8 mouse cellular contexts compared by ENCODE assay signal in the genomic region with DNA sequence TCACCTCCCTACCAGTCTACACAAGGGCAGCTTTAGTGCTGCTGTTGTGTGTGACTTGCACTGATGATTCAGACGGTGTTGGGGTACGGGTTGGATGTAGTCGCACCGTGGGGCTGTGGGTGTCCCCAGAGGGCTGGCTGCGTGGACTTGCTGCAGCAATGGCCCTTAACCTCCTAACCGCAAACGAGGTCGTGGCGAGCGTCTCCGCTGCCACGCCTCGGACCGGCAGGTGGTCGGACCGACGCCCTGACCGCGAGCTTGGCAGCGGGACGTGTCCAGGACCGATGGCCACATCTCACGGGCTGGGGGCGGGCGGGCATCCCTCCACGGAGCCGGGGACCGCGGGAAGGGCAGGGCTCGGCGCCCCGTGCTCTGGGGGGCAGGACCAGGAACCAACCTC. TPM values are rescaled to one million over a fixed set of nuclear protein-coding genes. Genes with fewer than 3 reads are reported as not detected.
A peak's percentile ranks its signal among the peaks of the same experiment; 100 is the strongest.
DNase-seq lines count a peak whose midpoint lies in the region; ATAC-seq and TF ChIP-seq lines count a peak whose summit lies in the region.

No protein-coding gene starts in this region.

- H3K27me3 ChIP-seq in thymus, adult 2 months (ENCODE audit: control insufficient read depth, insufficient read depth, low read length) = no peaks in the 10 kb centered on the region
- no peaks in the 10 kb centered on the region for H3K27me3 ChIP-seq in hindbrain, embryonic 14.5 days (ENCODE audit: control insufficient read depth, insufficient read depth, low read length)
- no peaks in the 10 kb centered on the region for H3K27me3 ChIP-seq in limb, embryonic 15.5 days

- H3K4me1 ChIP-seq in thymus, adult 2 months (replicated peaks; ENCODE audit: control insufficient read depth, insufficient read depth, low read length) = peaks cover 4% of the 10 kb centered on the region; the same call in 1 of the 2 replicates
- peaks cover 11% of the 10 kb centered on the region for H3K4me1 ChIP-seq in hindbrain, embryonic 14.5 days (replicated peaks; ENCODE audit: control insufficient read depth, insufficient read depth, low read length)
- H3K4me1 ChIP-seq in limb, embryonic 15.5 days = peaks cover 7% of the 10 kb centered on the region; the same call in 1 of the 2 replicates

- TF ChIP-seq POLR2A in thymus, adult 2 months (IDR thresholded peaks at IDR 0.05; ENCODE audit: control insufficient read depth, extremely low read depth, insufficient read depth, low read length, poor library complexity) = no peak

- WGBS in thymus, adult 2 months = under 1% methylated on average over 32 of the region's 32 CpGs
- WGBS in hindbrain, embryonic 14.5 days = under 1% methylated on average over 32 of the region's 32 CpGs
- WGBS in limb, embryonic 15.5 days = under 1% methylated on average over 32 of the region's 32 CpGs

- peak overlapping the region; percentile 94 for H3K9ac ChIP-seq in hindbrain, embryonic 14.5 days
- peak overlapping the region; percentile 75 for H3K9ac ChIP-seq in limb, embryonic 15.5 days

- H3K4me2 ChIP-seq in hindbrain, embryonic 14.5 days (replicated peaks) = peak overlapping the region; percentile 83
- peak overlapping the region; percentile 75 for H3K4me2 ChIP-seq in limb, embryonic 15.5 days

- H3K9me3 ChIP-seq in hindbrain, embryonic 14.5 days (ENCODE audit: control insufficient read depth, low read length) = no peaks in the 10 kb centered on the region
- no peaks in the 10 kb centered on the region for H3K9me3 ChIP-seq in limb, embryonic 15.5 days

- ATAC-seq in erythroblast, adult 5-6 weeks (replicated peaks; ENCODE audit: low FRiP score, poor library complexity, severe bottlenecking) = peak; percentile 68
- peak; percentile 83 for ATAC-seq in hindbrain, embryonic 14.5 days (ENCODE audit: low FRiP score)
- ATAC-seq in limb, embryonic 15.5 days (ENCODE audit: insufficient number of reproducible peaks, low FRiP score, low TSS enrichment, low read depth) = 0 out of 2 replicates have a peak, but pooled peaks have one; percentile 9

- peak; percentile 49 for DNase-seq in thymus, adult 2 months
- DNase-seq in thymus, postnatal 25 days = no peak
- peak; percentile 41 for DNase-seq in adrenal gland, postnatal 25 days
- DNase-seq in hindbrain, embryonic 14.5 days (ENCODE audit: low spot score) = peak; percentile 32
- peak; percentile 63 to 67 for DNase-seq in natural killer cell, adult 2 months (ENCODE audit: low spot score in 2 of 2)
- DNase-seq in gastrocnemius, postnatal 25 days = no peak

- no peak for TF ChIP-seq CTCF in thymus, adult 2 months (IDR thresholded peaks at IDR 0.05; ENCODE audit: borderline replicate concordance, control insufficient read depth, extremely low read depth, insufficient read depth, low read length, poor library complexity)

- H3K36me3 ChIP-seq in thymus, adult 2 months (ENCODE audit: control insufficient read depth, insufficient read depth, low read length) = no peaks in the 10 kb centered on the region
- H3K36me3 ChIP-seq in hindbrain, embryonic 14.5 days (replicated peaks; ENCODE audit: control insufficient read depth, insufficient read depth) = peaks cover 6% of the 10 kb centered on the region
- H3K36me3 ChIP-seq in limb, embryonic 15.5 days = no peaks in the 10 kb centered on the region

- peak overlapping the region; percentile 61 for H3K4me3 ChIP-seq in thymus, adult 2 months (ENCODE audit: control insufficient read depth, insufficient read depth, low read length)
- peak overlapping the region; percentile 96 for H3K4me3 ChIP-seq in hindbrain, embryonic 14.5 days (replicated peaks; ENCODE audit: low read length)
- peak overlapping the region; percentile 79 for H3K4me3 ChIP-seq in limb, embryonic 15.5 days

- no peak overlapping the region for H3K27ac ChIP-seq in thymus, adult 2 months (ENCODE audit: control insufficient read depth, insufficient read depth, low read length)
- peak overlapping the region; percentile 98 for H3K27ac ChIP-seq in hindbrain, embryonic 14.5 days
- H3K27ac ChIP-seq in limb, embryonic 15.5 days = peak overlapping the region; percentile 91

RNA-seq across cellular contexts. Expression of a gene that starts 0.7 kb away (rescaled TPM):
- polyA plus RNA-seq in thymus, adult 2 months (2012; rRNA removed) = 34.9 and 36.2 TPM in 2 replicates
- 20.9 and 29.5 TPM in 2 replicates for total RNA-seq in adrenal gland, postnatal 25 days (2021)
- 108 and 122 TPM in 2 replicates for total RNA-seq in erythroblast, adult 5-6 weeks (2015; ENCODE audit: low replicate concordance)
- 98.8 and 106 TPM in 2 replicates for total RNA-seq in erythroblast, adult 5-6 weeks (2017; ENCODE audit: low replicate concordance)
- 36.5 and 40.7 TPM in 2 replicates for polyA plus RNA-seq in hindbrain, embryonic 14.5 days (2014; fragmentation: Nextera tagmentation; extraction: Ambion mirVana)
- polyA plus RNA-seq in limb, embryonic 15.5 days (2015; fragmentation: Nextera tagmentation; extraction: Ambion mirVana) = 23.2 and 23.7 TPM in 2 replicates
- total RNA-seq in gastrocnemius, postnatal 25 days (2021) = 10 to 100 TPM in 1 of 2 experiments, 1 to 10 TPM in 1; 8.2 to 10.9 TPM

Comparison
In these comparisons a context has a peak if more than half of its experiments do, and no peak if none do; other contexts are left out.
1. DNase-seq: peak in thymus, adult 2 months (single experiment), adrenal gland, postnatal 25 days (single experiment), hindbrain, embryonic 14.5 days (single experiment) and natural killer cell, adult 2 months (2 of 2); none in thymus, postnatal 25 days (single experiment) and gastrocnemius, postnatal 25 days (single experiment).
2. ATAC-seq: peak in every context shown above with its lines; median percentile 83 in hindbrain, embryonic 14.5 days; 68 in erythroblast, adult 5-6 weeks; 9 in limb, embryonic 15.5 days.
3. Peak in every context shown above with its lines, with median percentiles within 50 percentile points of each other: H3K4me3 ChIP-seq.